Mouse (Mus musculus) adrenal gland, postnatal 4 days (tissue): ENCODE measurements around the gene Tmem60. TPM values are rescaled to one million over a fixed set of nuclear protein-coding genes. Genes with fewer than 3 reads are reported as not detected.

Experiments used
- DNase-seq, 2 experiments: peaks; one replicate each; pipeline ENCODE4 v3.0.0; 2021 to 2022; ENCODE audit warnings: low spot score in 2 of 2, mixed read lengths in 2 of 2
- long read RNA-seq, 2 experiments: library from polyadenylated mRNA; stranded (forward); transcript quantifications; one replicate each; pipeline ENCODE4 v2.0.0; 2021
- total RNA-seq, 2 experiments: library from RNA; stranded (reverse); gene quantifications; 2 replicates each; pipeline ENCODE4 v1.2.3; 2021

Gene Tmem60
- total RNA-seq = 10 to 100 TPM; 24.5 to 27.6 TPM
- long read RNA-seq, experiment 1, transcript Tmem60-201 (2 exons, 1,147 nt) = major isoform, 31 of 33 reads
- long read RNA-seq, experiment 1, partial matches to known transcripts = 0 of 33 reads
- long read RNA-seq, experiment 1, other reads (novel, unspliced or antisense) = 2 of 33 reads
- long read RNA-seq, experiment 2, transcript Tmem60-201 (2 exons, 1,147 nt) = major isoform, 17 of 20 reads
- long read RNA-seq, experiment 2, partial matches to known transcripts = 0 of 20 reads
- long read RNA-seq, experiment 2, other reads (novel, unspliced or antisense) = 2 of 20 reads

- peak; percentile 97 to 98 for DNase-seq
Measured at GRCm38 (mm10) chr5:20881915-20882800, at the start of gene Tmem60, which contains the start of gene Phtf2. Gene Tmem60, plus strand, starts transcription at chr5:20882191. Gene Phtf2, minus strand, starts transcription at chr5:20882124.

- DNase-seq = no peak
Measured at GRCm38 (mm10) chr5:20834399-20834798, 47.6 kb upstream of the Tmem60 start.

GRCm38 (mm10) chr5:20837082-20837481, 44.9 kb upstream of the Tmem60 start:
- DNase-seq = no peak

GRCm38 (mm10) chr5:20843405-20843804, 38.6 kb upstream of the Tmem60 start:
- no peak for DNase-seq

GRCm38 (mm10) chr5:20843816-20844215, 38.2 kb upstream of the Tmem60 start:
- no peak for DNase-seq

GRCm38 (mm10) chr5:20847010-20847409, 35.0 kb upstream of the Tmem60 start:
- DNase-seq = no peak

- DNase-seq = no peak
Measured at GRCm38 (mm10) chr5:20855066-20855465, 26.9 kb upstream of the Tmem60 start.

GRCm38 (mm10) chr5:20858404-20858803, 23.6 kb upstream of the Tmem60 start:
- no peak for DNase-seq

GRCm38 (mm10) chr5:20860565-20860964, 21.4 kb upstream of the Tmem60 start:
- DNase-seq = no peak

GRCm38 (mm10) chr5:20861901-20862300, 20.1 kb upstream of the Tmem60 start:
- DNase-seq = no peak

GRCm38 (mm10) chr5:20864216-20864969, 17.6 kb upstream of the Tmem60 start:
- no peak for DNase-seq

- no peak for DNase-seq
Measured at GRCm38 (mm10) chr5:20865193-20865755, 16.7 kb upstream of the Tmem60 start.

- DNase-seq = no peak
Measured at GRCm38 (mm10) chr5:20873146-20873545, 8.8 kb upstream of the Tmem60 start.

GRCm38 (mm10) chr5:20876934-20877426, 5.0 kb upstream of the Tmem60 start:
- no peak for DNase-seq

GRCm38 (mm10) chr5:20880386-20880785, 1.6 kb upstream of the Tmem60 start:
- DNase-seq = no peak

GRCm38 (mm10) chr5:20880797-20881775, 905 bp upstream of the Tmem60 start:
- DNase-seq = peak; percentile 15 to 16

- DNase-seq = no peak
Measured at GRCm38 (mm10) chr5:20884036-20884620, 2.1 kb downstream of the Tmem60 start.

- DNase-seq = no peak
Measured at GRCm38 (mm10) chr5:20897446-20898167, 15.6 kb downstream of the Tmem60 start.

GRCm38 (mm10) chr5:20904647-20905046, 22.7 kb downstream of the Tmem60 start:
- DNase-seq = no peak
